Mouse (Mus musculus): Measurements from ENCODE around the gene Gm45021. TPM values are rescaled to one million over a fixed set of nuclear protein-coding genes. Genes with fewer than 3 reads are reported as not detected.

Gm45021 gene
- total RNA-seq (2012; rRNA removed): not detected in 2 replicates

DNA sequence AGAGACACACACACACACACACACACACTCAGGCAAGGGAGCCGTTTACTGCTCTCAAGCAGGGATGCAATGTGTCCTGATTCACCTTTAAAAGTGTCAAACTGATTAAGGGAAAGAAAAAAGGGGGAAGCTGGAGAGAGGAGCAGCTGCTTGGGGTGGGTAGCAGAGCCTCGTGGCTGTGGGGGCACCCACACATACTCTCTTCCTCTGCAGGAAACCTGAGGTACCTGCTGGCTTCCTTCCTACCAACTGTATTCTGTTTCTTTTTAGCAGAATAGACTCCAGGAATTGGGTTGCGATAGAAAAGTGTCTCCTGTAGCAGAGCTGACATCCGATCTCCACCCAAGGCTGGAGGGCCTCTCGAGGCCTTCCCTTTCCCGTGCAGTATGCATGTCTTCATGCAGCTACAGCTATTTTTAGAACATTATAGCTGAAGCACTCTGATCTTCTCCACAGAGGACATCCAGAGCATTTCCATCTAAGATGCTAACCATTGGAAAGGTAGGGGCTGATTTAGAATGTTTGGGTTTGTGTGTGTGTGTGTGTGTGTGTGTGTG lies at the start of gene Gm45021:
Gene Gm45021, plus strand, starts transcription at position 417 of the 557 bp plus-strand sequence.
- in situ Hi-C loops (cut with MboI; ENCODE audit: low sequenced_read_pairs in 2 of 2, unreplicated experiment in 2 of 2): no loop called here
- H3K9ac ChIP-seq (ENCODE audit: insufficient read depth, low read depth, low read length, poor library complexity, severe bottlenecking): no peak within 1 kb of the TSS
- no peaks in the 10 kb centered on the region; a peak in 1 of 4 replicates for H3K4me1 ChIP-seq (ENCODE audit: control insufficient read depth in 2 of 2, insufficient read depth in 2 of 2, low read length in 2 of 2, poor library complexity in 1 of 2)
- H3K4me3 ChIP-seq (ENCODE audit: insufficient read depth in 1 of 2, low read depth in 1 of 2, low read length in 2 of 2, poor library complexity in 1 of 2, severe bottlenecking in 1 of 2): no peak within 1 kb of the TSS
- no peak within 1 kb of the TSS for H3K27ac ChIP-seq (ENCODE audit: insufficient read depth, low read depth, low read length, poor library complexity, severe bottlenecking)
- no peak for DNase-seq (ENCODE audit: low read depth, low spot score)
- no peaks in the 10 kb centered on the region for H3K36me3 ChIP-seq (ENCODE audit: control insufficient read depth, insufficient read depth, low read length, poor library complexity, severe bottlenecking)
- H3K9me3 ChIP-seq (ENCODE audit: control insufficient read depth, insufficient read depth, low read depth, low read length): no peaks in the 10 kb centered on the region
- no peak for TF ChIP-seq ZNF384 (IDR thresholded peaks at IDR 0.05; ENCODE audit: low read depth, low read length)

DNA sequence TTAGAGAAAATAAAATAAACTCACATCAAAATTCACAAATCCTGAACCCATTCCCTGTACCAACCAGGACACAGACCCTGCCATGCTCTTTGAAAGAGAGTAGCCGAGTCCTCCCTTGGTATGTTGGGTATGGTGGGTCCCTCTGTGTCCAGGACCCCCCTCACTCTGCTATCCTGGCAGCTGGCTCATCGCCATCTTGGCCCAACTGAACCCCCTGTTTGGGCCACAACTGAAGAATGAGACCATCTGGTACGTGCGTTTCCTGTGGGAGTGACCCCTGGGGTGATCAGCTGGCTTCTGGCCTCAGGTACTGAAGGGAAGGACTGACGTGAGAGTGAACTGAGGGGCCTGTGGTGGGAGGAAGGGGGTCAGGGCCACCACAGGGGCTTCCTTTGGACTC lies 49.5 kb upstream of the Gm45021 start:
- Histone ChIP-seq H3K9me3 (ENCODE audit: control insufficient read depth, insufficient read depth, low read depth, low read length) (no peaks in the 10 kb centered on the region), H3K27ac (ENCODE audit: insufficient read depth, low read depth, low read length, poor library complexity, severe bottlenecking) (no peak overlapping the region), H3K9ac (ENCODE audit: insufficient read depth, low read depth, low read length, poor library complexity, severe bottlenecking) (no peak overlapping the region), H3K36me3 (ENCODE audit: control insufficient read depth, insufficient read depth, low read length, poor library complexity, severe bottlenecking) (no peaks in the 10 kb centered on the region), H3K4me1 (ENCODE audit: control insufficient read depth in 2 of 2, insufficient read depth in 2 of 2, low read length in 2 of 2, poor library complexity in 1 of 2) (peaks cover 0 to 6% of the 10 kb centered on the region in 2 experiments; a peak in 2 of 4 replicates), H3K4me3 (ENCODE audit: insufficient read depth in 1 of 2, low read depth in 1 of 2, low read length in 2 of 2, poor library complexity in 1 of 2, severe bottlenecking in 1 of 2) (no peak overlapping the region)
- TF ChIP-seq ZNF384 (IDR thresholded peaks at IDR 0.05; ENCODE audit: low read depth, low read length) (no peak), HCFC1 (IDR thresholded peaks at IDR 0.05; ENCODE audit: borderline replicate concordance, insufficient read depth, low read length) (no peak)
- DNase-seq (ENCODE audit: low read depth, low spot score): no peak
- in situ Hi-C loops (cut with MboI; ENCODE audit: low sequenced_read_pairs in 2 of 2, unreplicated experiment in 2 of 2): no loop called here

DNA sequence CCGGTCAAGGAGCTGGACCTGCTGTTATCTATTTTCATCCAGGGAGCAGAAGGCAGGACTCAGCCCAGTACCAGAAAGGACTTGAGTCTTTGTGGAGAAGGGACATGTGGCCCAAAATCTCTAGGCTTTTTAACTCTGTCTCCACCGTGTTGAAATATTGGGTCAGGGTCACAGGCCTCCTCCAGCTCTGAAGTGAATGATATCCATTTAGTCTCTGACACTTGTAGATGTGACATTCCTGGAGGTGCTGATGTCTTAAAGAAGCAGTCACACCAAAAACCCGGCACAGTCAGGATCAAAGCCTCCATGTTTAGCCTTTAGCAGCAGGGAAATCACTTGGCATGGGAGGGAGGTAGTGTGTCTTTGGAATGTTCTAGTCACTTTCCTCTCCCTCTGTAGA lies 48.7 kb upstream of the Gm45021 start:
- Histone ChIP-seq H3K9me3 (ENCODE audit: control insufficient read depth, insufficient read depth, low read depth, low read length) (no peaks in the 10 kb centered on the region), H3K36me3 (ENCODE audit: control insufficient read depth, insufficient read depth, low read length, poor library complexity, severe bottlenecking) (no peaks in the 10 kb centered on the region), H3K9ac (ENCODE audit: insufficient read depth, low read depth, low read length, poor library complexity, severe bottlenecking) (no peak overlapping the region), H3K27ac (ENCODE audit: insufficient read depth, low read depth, low read length, poor library complexity, severe bottlenecking) (no peak overlapping the region), H3K4me1 (ENCODE audit: control insufficient read depth in 2 of 2, insufficient read depth in 2 of 2, low read length in 2 of 2, poor library complexity in 1 of 2) (peaks cover 0 to 6% of the 10 kb centered on the region in 2 experiments; a peak in 2 of 4 replicates), H3K4me3 (ENCODE audit: insufficient read depth in 1 of 2, low read depth in 1 of 2, low read length in 2 of 2, poor library complexity in 1 of 2, severe bottlenecking in 1 of 2) (no peak overlapping the region)
- TF ChIP-seq ZNF384 (IDR thresholded peaks at IDR 0.05; ENCODE audit: low read depth, low read length) (no peak), ZC3H11A (IDR thresholded peaks at IDR 0.05; ENCODE audit: borderline replicate concordance, low read depth, low read length) (no peak), MAFK (IDR thresholded peaks at IDR 0.05; ENCODE audit: insufficient read depth, low read depth, low read length) (no peak), HCFC1 (IDR thresholded peaks at IDR 0.05; ENCODE audit: borderline replicate concordance, insufficient read depth, low read length) (no peak), CHD2 (IDR thresholded peaks at IDR 0.05; ENCODE audit: low read depth, low read length) (no peak)
- DNase-seq (ENCODE audit: low read depth, low spot score): no peak
- in situ Hi-C loops (cut with MboI; ENCODE audit: low sequenced_read_pairs in 2 of 2, unreplicated experiment in 2 of 2): no loop called here

DNA sequence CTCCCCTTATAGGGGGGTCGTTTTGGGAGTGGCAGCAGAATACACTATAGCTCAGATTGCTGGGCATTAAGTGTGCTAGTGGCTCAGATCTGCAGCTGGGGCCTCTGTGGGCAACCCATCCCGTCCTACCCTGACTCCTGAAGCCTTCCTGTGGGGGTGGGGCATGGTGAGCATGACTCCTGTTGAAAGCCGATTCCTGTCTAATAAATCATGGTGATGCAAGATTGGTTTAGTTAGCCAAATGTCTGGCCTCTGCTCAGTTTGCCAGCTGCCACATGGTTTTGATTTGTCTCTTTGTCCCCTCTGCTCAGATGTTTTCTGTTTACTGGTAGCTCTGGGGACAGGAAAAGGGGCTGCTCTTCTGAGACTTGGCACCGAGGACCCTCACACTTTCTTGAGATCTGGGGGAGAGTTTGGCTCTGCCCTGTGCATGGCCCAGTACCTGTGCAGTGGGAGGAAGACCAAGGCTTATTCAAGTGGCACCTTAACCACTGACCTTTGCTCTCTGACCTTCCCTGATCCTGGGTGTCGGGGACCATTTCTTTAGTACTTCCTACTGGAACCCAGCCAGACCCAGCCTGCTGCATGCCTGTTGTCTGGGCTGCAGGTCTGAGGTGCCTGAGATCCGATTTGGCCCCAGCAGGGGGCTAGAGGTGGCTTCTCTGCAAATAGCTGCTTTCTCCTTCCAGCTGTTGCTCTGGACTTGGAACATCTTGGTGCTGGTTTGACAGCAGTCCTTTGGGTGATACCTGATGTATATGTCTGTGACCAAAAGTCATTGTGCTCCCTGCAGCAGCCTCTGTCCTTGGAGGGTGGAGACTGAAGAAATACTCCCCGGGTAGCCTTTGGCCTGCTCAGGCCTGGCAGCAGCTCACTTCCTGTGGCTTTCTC lies 47.6 kb upstream of the Gm45021 start:
- TF ChIP-seq ZNF384 (IDR thresholded peaks at IDR 0.05; ENCODE audit: low read depth, low read length) (no peak), CHD2 (IDR thresholded peaks at IDR 0.05; ENCODE audit: low read depth, low read length) (no peak), ZC3H11A (IDR thresholded peaks at IDR 0.05; ENCODE audit: borderline replicate concordance, low read depth, low read length) (no peak), HCFC1 (IDR thresholded peaks at IDR 0.05; ENCODE audit: borderline replicate concordance, insufficient read depth, low read length) (no peak), MAFK (IDR thresholded peaks at IDR 0.05; ENCODE audit: insufficient read depth, low read depth, low read length) (no peak)
- Histone ChIP-seq H3K36me3 (ENCODE audit: control insufficient read depth, insufficient read depth, low read length, poor library complexity, severe bottlenecking) (no peaks in the 10 kb centered on the region), H3K27ac (ENCODE audit: insufficient read depth, low read depth, low read length, poor library complexity, severe bottlenecking) (no peak overlapping the region), H3K4me1 (ENCODE audit: control insufficient read depth in 2 of 2, insufficient read depth in 2 of 2, low read length in 2 of 2, poor library complexity in 1 of 2) (peaks cover 0 to 6% of the 10 kb centered on the region in 2 experiments; a peak in 2 of 4 replicates), H3K9me3 (ENCODE audit: control insufficient read depth, insufficient read depth, low read depth, low read length) (no peaks in the 10 kb centered on the region), H3K4me3 (ENCODE audit: insufficient read depth in 1 of 2, low read depth in 1 of 2, low read length in 2 of 2, poor library complexity in 1 of 2, severe bottlenecking in 1 of 2) (no peak overlapping the region), H3K9ac (ENCODE audit: insufficient read depth, low read depth, low read length, poor library complexity, severe bottlenecking) (no peak overlapping the region)
- DNase-seq (ENCODE audit: low read depth, low spot score): no peak
- in situ Hi-C loops (cut with MboI; ENCODE audit: low sequenced_read_pairs in 2 of 2, unreplicated experiment in 2 of 2): no loop called here
